Mouse (Mus musculus) spleen, adult 2 months (tissue): Measurements from ENCODE around the gene Wdr82.

Experiments used
- CTCF ChIP-seq: fragments of 200-500 bp; IDR thresholded peaks from 2 replicates; pipeline ENCODE4 v1.5.1; 2011; ENCODE audit warnings: mild to moderate bottlenecking, inconsistent platforms; ENCODE audit not compliant: insufficient read depth, insufficient read length, insufficient replicate concordance; ENCODE audit errors: extremely low read depth
- POLR2A ChIP-seq: fragments of 200-500 bp; IDR thresholded peaks from 2 replicates; pipeline ENCODE4 v1.6.1; 2011; ENCODE audit warnings: low read depth, low read length, inconsistent platforms

DNA sequence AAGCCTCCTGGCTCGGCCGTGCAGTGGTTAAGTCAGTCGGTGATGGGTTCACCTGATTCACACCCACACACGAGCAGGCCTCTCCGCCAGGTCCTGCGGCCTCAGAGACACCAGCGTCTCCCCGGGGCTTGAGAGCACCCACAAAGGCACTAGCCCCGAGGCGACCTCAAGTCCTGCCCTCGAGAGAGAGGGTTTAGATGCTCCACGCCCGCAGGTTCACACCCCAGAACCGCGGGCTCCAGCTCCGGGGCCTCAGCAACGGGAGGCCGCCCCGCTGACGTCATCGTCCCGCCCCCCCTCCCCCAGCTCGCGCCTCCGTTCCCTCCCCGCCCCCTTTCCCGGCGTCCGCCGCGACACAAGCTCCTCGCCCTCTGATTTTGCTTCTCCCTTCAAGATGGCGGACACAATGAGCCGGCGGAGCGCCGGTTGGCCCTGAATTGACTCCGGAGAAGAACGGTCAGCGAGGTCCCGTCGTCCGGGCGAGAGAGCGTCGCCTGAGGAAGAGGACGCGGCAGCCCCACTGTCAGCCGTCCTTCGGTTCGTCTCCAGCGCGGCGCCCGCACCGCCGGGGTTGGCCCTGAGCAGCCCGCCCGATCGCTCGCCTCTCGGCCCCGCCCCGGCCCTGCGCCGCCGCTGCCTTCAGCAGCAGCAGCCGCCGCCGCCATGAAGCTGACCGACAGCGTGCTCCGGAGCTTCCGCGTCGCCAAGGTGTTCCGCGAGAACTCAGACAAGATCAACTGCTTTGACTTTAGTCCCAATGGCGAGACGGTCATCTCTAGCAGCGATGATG is at the start of gene Wdr82:
- TF ChIP-seq POLR2A (peak; percentile 77; the same call in 1 of the 2 replicates), CTCF (no peak)
